ENCODE assay signal across 18 mouse cellular contexts in the genomic region with DNA sequence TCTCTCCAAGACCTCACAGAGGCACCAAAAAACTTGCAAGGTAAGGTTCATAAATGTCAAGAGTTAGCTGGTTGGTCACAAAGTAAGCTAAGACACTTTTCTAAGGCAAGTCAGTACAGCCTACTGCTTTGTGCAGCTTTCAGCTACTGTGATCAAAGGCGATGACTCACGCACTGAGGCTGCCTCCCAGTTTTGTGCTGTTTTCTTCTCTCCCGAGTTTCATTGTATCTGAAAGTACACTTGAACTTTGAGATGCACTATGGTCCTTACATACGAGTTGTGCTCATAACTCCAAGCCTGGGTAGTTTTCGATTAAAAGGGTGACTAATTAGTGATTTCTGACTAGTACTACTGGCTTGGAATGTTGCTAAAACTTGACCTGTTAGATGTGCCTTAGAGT. TPM values are rescaled to one million over a fixed set of nuclear protein-coding genes. Genes with fewer than 3 reads are reported as not detected.
A peak's percentile ranks its signal among the peaks of the same experiment; 100 is the strongest.
DNase-seq lines count a peak whose midpoint lies in the region; ATAC-seq lines count a peak whose summit lies in the region.
"Had no signal": no experiment of that assay in that cellular context is flagged by ENCODE, and none has a peak within 500 bp of the region (broad histone marks: within the 10 kb centered on the region; RNA-seq: fewer than 3 reads in every experiment).

No protein-coding gene starts in this region.

- peak overlapping the region; percentile 75 for H3K27ac ChIP-seq in stomach, embryonic 16.5 days (ENCODE audit: low read length)
- H3K27ac ChIP-seq: hindbrain, embryonic 12.5 days; macrophage had no signal

- no peaks in the 10 kb centered on the region for H3K27me3 ChIP-seq in stomach, embryonic 16.5 days (ENCODE audit: control insufficient read depth, insufficient read depth, low read length)

- H3K36me3 ChIP-seq in stomach, embryonic 16.5 days (ENCODE audit: control insufficient read depth, insufficient read depth, low read length) = no peaks in the 10 kb centered on the region
- H3K36me3 ChIP-seq: G1E; hindbrain, embryonic 12.5 days had no signal

- ATAC-seq in inflammation-experienced regulatory T-cells, adult 6 months = peak; percentile 66
- ATAC-seq in stomach, embryonic 16.5 days (ENCODE audit: insufficient read depth, low FRiP score) = peak; percentile 69

- DNase-seq in adrenal gland, postnatal 36 days = peak; percentile 13 to 50
- DNase-seq in adrenal gland, postnatal 14 days = no peak
- peak; percentile 12 for DNase-seq in right cerebral cortex, adult 18-20 months
- no peak for DNase-seq in right cerebral cortex, postnatal 14 days
- no peak for DNase-seq in layer of hippocampus, postnatal 14 days (ENCODE audit: low spot score in 2 of 2)
- DNase-seq in embryo, embryonic 9.5 days (ENCODE audit: extremely low spot score) = no peak
- DNase-seq: B cell, adult 2 months; cerebellum, adult 9-11 months; heart, adult 18-20 months; kidney, postnatal 10 days; lung, adult 2 months; midbrain, embryonic 14.5 days; thymus, adult 2 months had no signal

- WGBS in stomach, embryonic 16.5 days = 54% methylated on average over 5 of the region's 5 CpGs

- no peak overlapping the region for H3K4me2 ChIP-seq in stomach, embryonic 16.5 days (ENCODE audit: low read depth, low read length)
- H3K4me2 ChIP-seq: hindbrain, embryonic 12.5 days had no signal

- H3K9ac ChIP-seq in stomach, embryonic 16.5 days (ENCODE audit: low read length) = no peak overlapping the region
- H3K9ac ChIP-seq: hindbrain, embryonic 12.5 days had no signal

- H3K9me3 ChIP-seq in stomach, embryonic 16.5 days (replicated peaks; ENCODE audit: control insufficient read depth, low read length) = no peaks in the 10 kb centered on the region
- H3K9me3 ChIP-seq: G1E; hindbrain, embryonic 12.5 days had no signal

- H3K4me1 ChIP-seq in stomach, embryonic 16.5 days (ENCODE audit: control insufficient read depth, insufficient read depth, low read length) = 0 out of 2 replicates have a peak, but pooled peaks cover 3% of the 10 kb centered on the region
- H3K4me1 ChIP-seq: hindbrain, embryonic 12.5 days had no signal

- H3K4me3 ChIP-seq in stomach, embryonic 16.5 days (replicated peaks; ENCODE audit: low read length) = no peak overlapping the region
- H3K4me3 ChIP-seq: hindbrain, embryonic 12.5 days had no signal

RNA-seq across cellular contexts. Expression of a gene that starts 7.3 kb away (rescaled TPM):
- 10 to 100 TPM; 22.9 to 30.1 TPM for total RNA-seq in adrenal gland, postnatal 36 days (2021)
- 26.3 and 31.4 TPM in 2 replicates for total RNA-seq in adrenal gland, postnatal 14 days (2021)
- 1 to 10 TPM; 3.6 to 4.7 (median 3.9) TPM for polyA plus RNA-seq in inflammation-experienced regulatory T-cells, adult 6 months (2017; shearing (Covaris generic))
- 24.3 and 26.4 TPM in 2 replicates for polyA plus RNA-seq in stomach, embryonic 16.5 days (2015; fragmentation: Nextera tagmentation; extraction: Ambion mirVana)
- total RNA-seq in layer of hippocampus, postnatal 14 days (2021) = 10 to 100 TPM; 26.3 to 28.1 TPM
- polyA plus RNA-seq: G1E had no signal

RNA-seq across cellular contexts. Expression of a gene that starts 32.4 kb away (rescaled TPM):
- total RNA-seq in adrenal gland, postnatal 36 days (2021) = 10 to 100 TPM; 17.9 to 19.3 TPM
- 17.8 and 18.5 TPM in 2 replicates for total RNA-seq in adrenal gland, postnatal 14 days (2021)
- polyA plus RNA-seq in inflammation-experienced regulatory T-cells, adult 6 months (2017; shearing (Covaris generic)) = 10 to 100 TPM; 42.3 to 70.1 (median 59.4) TPM
- polyA plus RNA-seq in stomach, embryonic 16.5 days (2015; fragmentation: Nextera tagmentation; extraction: Ambion mirVana) = 101 and 105 TPM in 2 replicates
- total RNA-seq in layer of hippocampus, postnatal 14 days (2021) = 10 to 100 TPM; 41.9 to 45.1 TPM
- polyA plus RNA-seq: G1E had no signal

Comparison
In these comparisons a context has a peak if more than half of its experiments do, and no peak if none do; other contexts are left out.
1. DNase-seq: peak in adrenal gland, postnatal 36 days (2 of 2) and right cerebral cortex, adult 18-20 months (single experiment); none in adrenal gland, postnatal 14 days (single experiment), right cerebral cortex, postnatal 14 days (single experiment), layer of hippocampus, postnatal 14 days (0 of 2) and embryo, embryonic 9.5 days (single experiment).